Mouse (Mus musculus): ENCODE results near the gene Tnfrsf21. TPM values are rescaled to one million over a fixed set of nuclear protein-coding genes. Genes with fewer than 3 reads are reported as not detected.

Gene Tnfrsf21
- polyA plus RNA-seq, 1 experiment from 2014 or later: 41.9 TPM

DNA sequence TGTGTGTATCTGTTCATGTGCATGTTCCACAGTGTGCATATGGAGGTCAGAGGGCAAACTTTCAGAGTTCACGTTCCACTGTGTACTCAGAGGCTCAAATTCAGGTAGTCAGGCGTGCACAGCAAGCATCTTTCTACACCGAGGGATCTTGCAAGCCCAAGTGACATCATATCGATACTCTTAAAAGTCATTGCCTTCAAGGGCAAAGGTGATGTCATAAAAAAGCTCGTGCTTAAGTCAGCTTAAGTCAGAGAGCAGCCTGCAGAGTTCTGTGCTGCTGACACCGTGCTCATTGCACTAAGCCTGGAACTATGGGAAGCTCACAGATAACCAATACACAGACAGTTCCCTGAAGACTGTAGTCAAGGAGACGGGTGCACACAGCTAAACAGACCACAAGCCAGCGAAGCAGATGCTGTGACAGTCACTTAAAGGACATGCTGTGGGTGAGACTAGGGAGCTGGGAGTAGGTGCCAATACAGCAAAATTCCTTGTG lies 97.8 kb downstream of the Tnfrsf21 start:
- no peaks in the 10 kb centered on the region for H3K36me3 ChIP-seq
- WGBS (ENCODE audit: insufficient replicate concordance): 59% methylated on average over 8 of the region's 8 CpGs
- H3K9ac ChIP-seq: no peak overlapping the region
- H3K27ac ChIP-seq: no peak overlapping the region
- H3K27me3 ChIP-seq (replicated peaks): 0 out of 2 replicates have a peak, but pooled peaks cover 3% of the 10 kb centered on the region
- no peak for ATAC-seq
- no peaks in the 10 kb centered on the region for H3K9me3 ChIP-seq (replicated peaks)
- H3K4me1 ChIP-seq: peaks cover 14% of the 10 kb centered on the region
- H3K4me2 ChIP-seq: no peak overlapping the region
- H3K4me3 ChIP-seq: no peak overlapping the region

DNA sequence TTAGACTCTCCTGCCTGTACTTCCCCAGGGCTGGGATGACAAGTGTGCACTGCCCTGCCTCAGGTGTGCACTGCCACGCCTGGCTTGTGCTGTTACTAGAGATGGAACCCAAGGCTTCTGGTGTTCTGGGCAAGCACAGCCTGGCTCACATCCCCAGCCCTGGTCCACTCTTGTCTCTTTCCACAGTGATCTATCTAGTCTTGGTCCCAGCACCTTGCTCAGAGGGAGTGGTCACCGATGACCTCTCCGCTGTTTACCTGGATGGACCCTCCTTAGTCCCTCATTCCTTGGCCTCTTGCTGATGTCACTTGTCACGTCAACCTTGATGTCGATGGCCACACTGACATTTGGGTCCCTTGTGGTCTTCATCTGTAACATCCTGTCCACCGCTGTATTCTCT lies 98.6 kb downstream of the Tnfrsf21 start:
- ATAC-seq: no peak; the same call in 1 of the 2 replicates
- 83% methylated on average over 6 of the region's 6 CpGs for WGBS (ENCODE audit: insufficient replicate concordance)
- no peak overlapping the region for H3K4me2 ChIP-seq

DNA sequence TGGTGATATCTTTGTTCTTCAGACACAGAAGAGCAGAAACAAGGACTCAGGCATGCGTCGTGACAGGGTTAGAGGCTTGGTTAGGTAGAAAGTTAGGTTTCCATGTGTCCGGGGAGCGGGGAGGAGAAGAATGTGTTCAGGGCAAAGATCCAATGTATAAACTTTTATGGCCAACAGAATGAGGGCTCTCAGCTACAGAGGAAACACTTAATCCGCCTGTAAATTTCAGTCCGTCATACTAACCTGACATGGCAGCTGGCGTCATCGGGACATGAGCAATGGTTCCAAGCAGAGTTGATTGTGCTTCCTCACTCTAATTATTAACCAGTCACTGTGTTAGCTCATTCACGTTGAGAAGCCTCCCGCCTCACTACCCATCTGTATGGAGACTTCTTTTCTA lies 100.4 kb downstream of the Tnfrsf21 start:
- 78% methylated on average over 10 of the region's 10 CpGs for WGBS (ENCODE audit: insufficient replicate concordance)
- peaks cover 16% of the 10 kb centered on the region for H3K4me1 ChIP-seq
- H3K9ac ChIP-seq: no peak overlapping the region
- no peaks in the 10 kb centered on the region for H3K36me3 ChIP-seq
- no peak overlapping the region for H3K4me3 ChIP-seq
- no peak for ATAC-seq
- no peaks in the 10 kb centered on the region for H3K9me3 ChIP-seq (replicated peaks)
- H3K4me2 ChIP-seq: no peak overlapping the region
- no peak overlapping the region for H3K27ac ChIP-seq
- no peaks in the 10 kb centered on the region for H3K27me3 ChIP-seq (replicated peaks)

More for the DNA sequence above, 98.6 kb downstream of the Tnfrsf21 start:
- Histone ChIP-seq H3K27ac (no peak overlapping the region), H3K36me3 (no peaks in the 10 kb centered on the region), H3K4me3 (no peak overlapping the region), H3K27me3 (replicated peaks) (0 out of 2 replicates have a peak, but pooled peaks cover 3% of the 10 kb centered on the region), H3K9me3 (replicated peaks) (no peaks in the 10 kb centered on the region), H3K9ac (no peak overlapping the region), H3K4me1 (peaks cover 16% of the 10 kb centered on the region)

- 72% methylated on average over 12 of the region's 12 CpGs for WGBS (ENCODE audit: insufficient replicate concordance)
- no peaks in the 10 kb centered on the region for H3K36me3 ChIP-seq
- H3K27ac ChIP-seq: no peak overlapping the region
- no peak overlapping the region for H3K9ac ChIP-seq
- peaks cover 16% of the 10 kb centered on the region for H3K4me1 ChIP-seq
- H3K4me3 ChIP-seq: no peak overlapping the region
- no peaks in the 10 kb centered on the region for H3K27me3 ChIP-seq (replicated peaks)
- H3K9me3 ChIP-seq (replicated peaks): no peaks in the 10 kb centered on the region
- no peak overlapping the region for H3K4me2 ChIP-seq
- no peak for ATAC-seq
Observed at GRCm38 (mm10) chr17:43119446-43119845, 103.1 kb downstream of the Tnfrsf21 start.

- Histone ChIP-seq H3K4me1 (peaks cover 10% of the 10 kb centered on the region), H3K4me3 (no peak overlapping the region), H3K9me3 (replicated peaks) (no peaks in the 10 kb centered on the region), H3K4me2 (no peak overlapping the region), H3K27ac (no peak overlapping the region), H3K27me3 (replicated peaks) (no peaks in the 10 kb centered on the region), H3K36me3 (no peaks in the 10 kb centered on the region), H3K9ac (no peak overlapping the region)
- WGBS (ENCODE audit: insufficient replicate concordance): 76% methylated on average over 2 of the region's 2 CpGs
- ATAC-seq: no peak
Observed at GRCm38 (mm10) chr17:43121096-43121495, 104.7 kb downstream of the Tnfrsf21 start.

- no peak overlapping the region for H3K4me2 ChIP-seq
- no peaks in the 10 kb centered on the region for H3K9me3 ChIP-seq (replicated peaks)
- no peaks in the 10 kb centered on the region for H3K36me3 ChIP-seq
- H3K4me3 ChIP-seq: no peak overlapping the region
- H3K9ac ChIP-seq: no peak overlapping the region
- WGBS (ENCODE audit: insufficient replicate concordance): 53% methylated on average over 3 of the region's 3 CpGs
- no peak for ATAC-seq
- H3K4me1 ChIP-seq: 0 out of 2 replicates have a peak, but pooled peaks cover 4% of the 10 kb centered on the region
- no peaks in the 10 kb centered on the region for H3K27me3 ChIP-seq (replicated peaks)
- no peak overlapping the region for H3K27ac ChIP-seq
Observed at GRCm38 (mm10) chr17:43128305-43128704, 112.0 kb downstream of the Tnfrsf21 start.

- no peak for ATAC-seq
- H3K9me3 ChIP-seq (replicated peaks): no peaks in the 10 kb centered on the region
- H3K4me2 ChIP-seq: no peak overlapping the region
- no peaks in the 10 kb centered on the region for H3K27me3 ChIP-seq (replicated peaks)
- no peak overlapping the region for H3K4me3 ChIP-seq
- H3K36me3 ChIP-seq: no peaks in the 10 kb centered on the region
- no peak overlapping the region for H3K27ac ChIP-seq
- H3K9ac ChIP-seq: no peak overlapping the region
- H3K4me1 ChIP-seq: 0 out of 2 replicates have a peak, but pooled peaks cover 4% of the 10 kb centered on the region
- 67% methylated on average over 7 of the region's 7 CpGs for WGBS (ENCODE audit: insufficient replicate concordance)
Observed at GRCm38 (mm10) chr17:43128908-43129533, 112.7 kb downstream of the Tnfrsf21 start.

DNA sequence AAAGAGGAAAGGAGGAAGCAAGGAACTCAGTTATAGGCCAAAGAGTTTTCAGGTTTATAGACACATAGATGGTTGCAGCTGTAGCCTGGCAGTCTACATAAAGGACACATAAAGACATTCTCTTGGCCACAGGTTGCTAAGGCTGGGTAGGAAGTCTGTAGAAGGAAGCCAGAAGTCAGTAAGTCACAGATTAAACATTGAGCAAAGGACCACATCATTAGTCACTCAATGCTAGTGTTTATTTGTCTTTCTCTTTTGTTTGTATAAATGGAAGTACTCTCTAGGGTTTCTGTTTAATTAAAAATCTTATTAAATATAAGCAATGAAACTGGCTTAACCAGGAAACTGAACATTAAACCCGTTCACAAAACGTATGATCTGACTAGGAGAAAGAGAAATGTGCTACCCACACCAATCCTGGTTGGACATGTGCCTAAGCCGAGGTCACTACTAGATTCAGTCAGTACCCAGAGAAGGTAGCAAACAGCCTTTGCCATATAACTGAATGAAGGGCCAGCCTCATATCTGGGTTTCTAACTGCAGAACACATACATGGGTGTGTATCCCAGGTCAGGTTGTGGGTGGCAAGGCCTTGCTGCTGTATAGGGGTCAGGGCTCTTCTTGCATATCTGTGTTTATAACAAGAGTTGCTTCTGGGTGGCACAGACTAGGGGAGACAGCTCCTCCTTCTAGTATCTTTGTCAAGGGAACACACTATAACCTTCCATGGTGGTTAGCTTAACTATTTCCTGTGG lies 113.9 kb downstream of the Tnfrsf21 start:
- Histone ChIP-seq H3K27me3 (replicated peaks) (no peaks in the 10 kb centered on the region), H3K36me3 (no peaks in the 10 kb centered on the region), H3K27ac (no peak overlapping the region), H3K4me2 (no peak overlapping the region), H3K9me3 (replicated peaks) (no peaks in the 10 kb centered on the region), H3K4me3 (no peak overlapping the region), H3K4me1 (0 out of 2 replicates have a peak, but pooled peaks cover 4% of the 10 kb centered on the region), H3K9ac (no peak overlapping the region)
- WGBS (ENCODE audit: insufficient replicate concordance): 72% methylated on average over 3 of the region's 3 CpGs
- ATAC-seq: no peak

GRCm38 (mm10) chr17:43130870-43131264 lies 114.5 kb downstream of the Tnfrsf21 start:
- no peak overlapping the region for H3K27ac ChIP-seq
- no peak overlapping the region for H3K9ac ChIP-seq
- no peak overlapping the region for H3K4me3 ChIP-seq
- no peak overlapping the region for H3K4me2 ChIP-seq
- H3K9me3 ChIP-seq (replicated peaks): no peaks in the 10 kb centered on the region
- ATAC-seq: no peak
- H3K4me1 ChIP-seq: 0 out of 2 replicates have a peak, but pooled peaks cover 4% of the 10 kb centered on the region
- H3K36me3 ChIP-seq: no peaks in the 10 kb centered on the region
- H3K27me3 ChIP-seq (replicated peaks): no peaks in the 10 kb centered on the region

- WGBS (ENCODE audit: insufficient replicate concordance): 77% methylated on average over 5 of the region's 5 CpGs
- Histone ChIP-seq H3K4me2 (no peak overlapping the region), H3K9me3 (replicated peaks) (no peaks in the 10 kb centered on the region), H3K27ac (no peak overlapping the region), H3K4me3 (no peak overlapping the region), H3K36me3 (no peaks in the 10 kb centered on the region), H3K9ac (no peak overlapping the region), H3K4me1 (0 out of 2 replicates have a peak, but pooled peaks cover 4% of the 10 kb centered on the region), H3K27me3 (replicated peaks) (no peaks in the 10 kb centered on the region)
- ATAC-seq: no peak
Observed at GRCm38 (mm10) chr17:43132477-43132876, 116.1 kb downstream of the Tnfrsf21 start.

- H3K36me3 ChIP-seq: no peaks in the 10 kb centered on the region
- H3K9me3 ChIP-seq (replicated peaks): no peaks in the 10 kb centered on the region
- no peak overlapping the region for H3K4me2 ChIP-seq
- H3K9ac ChIP-seq: no peak overlapping the region
- ATAC-seq: no peak
- no peak overlapping the region for H3K4me3 ChIP-seq
- H3K27ac ChIP-seq: no peak overlapping the region
- 0 out of 2 replicates have a peak, but pooled peaks cover 4% of the 10 kb centered on the region for H3K4me1 ChIP-seq
- H3K27me3 ChIP-seq (replicated peaks): no peaks in the 10 kb centered on the region
- WGBS (ENCODE audit: insufficient replicate concordance): 63% methylated on average over 4 of the region's 4 CpGs
Observed at GRCm38 (mm10) chr17:43133106-43133505, 116.8 kb downstream of the Tnfrsf21 start.

GRCm38 (mm10) chr17:43134991-43135390 lies 118.6 kb downstream of the Tnfrsf21 start:
- H3K9me3 ChIP-seq (replicated peaks): no peaks in the 10 kb centered on the region

More at GRCm38 (mm10) chr17:43134991-43135390, 118.6 kb downstream of the Tnfrsf21 start:
- Histone ChIP-seq H3K36me3 (no peaks in the 10 kb centered on the region), H3K4me2 (no peak overlapping the region), H3K4me3 (no peak overlapping the region), H3K9ac (no peak overlapping the region), H3K27ac (no peak overlapping the region), H3K27me3 (replicated peaks) (no peaks in the 10 kb centered on the region), H3K4me1 (0 out of 2 replicates have a peak, but pooled peaks cover 9% of the 10 kb centered on the region)
- WGBS (ENCODE audit: insufficient replicate concordance): 54% methylated on average over 4 of the region's 4 CpGs
- no peak for ATAC-seq

All from liver, embryonic 12.5 days (tissue).